Mouse (Mus musculus): ENCODE measurements around the gene Agtrap.

DNA sequence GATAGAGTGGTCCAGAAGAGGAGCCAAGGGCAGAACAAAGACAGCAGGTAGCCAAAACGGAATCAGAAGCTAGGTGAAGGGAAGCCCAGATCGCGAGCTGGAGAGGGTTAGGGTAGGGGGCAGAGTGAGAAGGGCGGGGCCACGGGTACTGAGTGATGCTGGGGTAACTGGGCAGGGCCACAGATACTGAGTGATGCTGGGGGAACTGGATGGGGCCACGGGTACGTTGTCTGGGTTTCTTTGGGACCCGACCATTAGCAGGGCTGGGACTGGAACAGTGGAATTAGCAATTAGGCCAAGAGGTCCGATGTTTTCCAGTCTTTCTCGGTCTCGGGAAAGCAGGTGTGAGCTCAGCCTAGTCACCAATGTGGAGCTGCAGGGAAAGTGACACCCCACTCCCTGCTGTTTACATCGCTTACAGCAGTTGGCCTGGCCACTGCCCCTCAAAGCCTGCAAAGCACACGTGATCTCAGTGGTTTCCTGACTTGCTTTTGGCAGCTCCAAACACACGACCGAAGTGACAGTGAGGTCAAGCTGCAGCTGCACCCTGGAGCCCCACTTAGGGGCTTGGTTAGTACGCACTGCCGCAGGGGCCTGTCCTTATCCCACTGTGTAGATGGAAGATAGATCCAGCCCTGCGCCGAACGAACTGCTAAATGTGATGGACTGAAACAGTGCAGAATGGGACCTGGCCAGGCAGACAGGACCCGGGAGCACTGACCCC lies 4.5 kb downstream of the Agtrap start:
- TF ChIP-seq CTCF (conservative IDR thresholded peaks at IDR 0.05; ENCODE audit: low read length) (no peak), NANOG (IDR thresholded peaks at IDR 0.05; ENCODE audit: borderline replicate concordance, low read length) (no peak), POU5F1 (IDR thresholded peaks at IDR 0.05; ENCODE audit: borderline replicate concordance, low read length) (no peak)

Data from E14TG2a.4 (cell line).